Mouse (Mus musculus) lung, embryonic 14.5 days (tissue): ENCODE measurements at regions not wholly inside any gene's neighbourhood (a gene's known extent, or its start where the extent isn't known, plus 50 kb on each side); places are given as distances from the start of the nearest gene placed in this dataset.

Source experiments
- ATAC-seq: fragments of 200-750 bp; cut with Nextera tagmentation; 2 replicates; pipeline ENCODE4 v1.8.0; 2017; ENCODE audit warnings: mild to moderate bottlenecking, moderate TSS enrichment, moderate library complexity; ENCODE audit not compliant: insufficient read depth
- DNase-seq: peaks from one replicate; pipeline ENCODE4 v3.0.0-alpha.2; 2015
- H3K27ac ChIP-seq: fragments of 300-500 bp; sonication (generic); 2 replicates; pipeline ENCODE4 v1.5.1; 2014; ENCODE audit warnings: low read depth, mild to moderate bottlenecking, moderate library complexity
- H3K27me3 ChIP-seq: fragments of 300-500 bp; sonication (generic); 2 replicates; pipeline ENCODE4 v1.6.1; 2014; ENCODE audit warnings: low read length, control low read depth; ENCODE audit not compliant: insufficient read depth
- H3K36me3 ChIP-seq: fragments of 300-500 bp; sonication (generic); 2 replicates; pipeline ENCODE4 v1.6.1; 2014; ENCODE audit warnings: control low read depth; ENCODE audit not compliant: insufficient read depth
- H3K4me1 ChIP-seq: fragments of 300-500 bp; sonication (generic); 2 replicates; pipeline ENCODE4 v1.6.1; 2014; ENCODE audit warnings: antibody characterized with exemption, control low read depth; ENCODE audit not compliant: insufficient read depth
- H3K4me2 ChIP-seq: fragments of 300-500 bp; sonication (generic); 2 replicates; pipeline ENCODE4 v1.6.1; 2014; ENCODE audit warnings: mild to moderate bottlenecking
- H3K4me3 ChIP-seq: fragments of 300-500 bp; sonication (generic); 2 replicates; pipeline ENCODE4 v1.5.1; 2014; ENCODE audit warnings: low read depth, low read length
- H3K9ac ChIP-seq: fragments of 300-500 bp; sonication (generic); 2 replicates; pipeline ENCODE4 v1.6.1; 2014
- H3K9me3 ChIP-seq: fragments of 300-500 bp; sonication (generic); 2 replicates; pipeline ENCODE4 v1.6.1; 2016; ENCODE audit warnings: low read depth, low read length, control low read depth
- CTCF ChIP-seq: IDR thresholded peaks from 2 replicates; pipeline ENCODE4 v1.5.1; 2016; ENCODE audit warnings: antibody characterized with exemption, low read depth
- WGBS: fragments of 180-500 bp; shearing (Covaris S2); extraction: QIAGEN DNeasy Blood & Tissue Kit; methylation state at CpG from one replicate; pipeline ENCODE4 v1.1.7; 2014; 5-methylcytosine and 5-hydroxymethylcytosine counted together

DNA sequence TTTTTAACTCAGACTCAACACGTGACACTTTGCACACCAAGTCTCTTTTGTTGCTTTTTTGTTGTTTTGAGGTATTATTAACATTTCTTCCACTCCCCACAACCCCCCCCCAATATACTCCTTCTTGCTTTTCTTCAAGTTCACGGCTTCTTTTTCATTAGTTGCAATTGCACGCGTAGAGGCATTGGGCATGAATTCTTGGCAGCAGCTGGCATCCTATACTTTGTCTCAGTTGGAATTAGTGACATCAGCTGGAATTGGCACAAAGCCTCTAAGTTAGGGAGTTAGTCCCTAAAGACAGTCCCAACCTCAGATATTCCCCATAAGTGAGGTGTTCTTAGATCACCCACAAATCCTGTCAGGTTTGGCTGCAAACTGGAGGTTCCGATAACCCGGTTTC lies 183.4 kb upstream of the Pgrmc2 start:
- no peaks in the 10 kb centered on the region for H3K36me3 ChIP-seq
- no peak overlapping the region for H3K4me2 ChIP-seq
- no peak overlapping the region for H3K27ac ChIP-seq
- no peak for DNase-seq
- 90% methylated on average over 6 of the region's 6 CpGs for WGBS
- no peak for TF ChIP-seq CTCF
- H3K4me1 ChIP-seq: no peaks in the 10 kb centered on the region
- no peak overlapping the region for H3K4me3 ChIP-seq
- no peak overlapping the region for H3K9ac ChIP-seq
- no peaks in the 10 kb centered on the region for H3K27me3 ChIP-seq
- no peaks in the 10 kb centered on the region for H3K9me3 ChIP-seq
- ATAC-seq: no peak

DNA sequence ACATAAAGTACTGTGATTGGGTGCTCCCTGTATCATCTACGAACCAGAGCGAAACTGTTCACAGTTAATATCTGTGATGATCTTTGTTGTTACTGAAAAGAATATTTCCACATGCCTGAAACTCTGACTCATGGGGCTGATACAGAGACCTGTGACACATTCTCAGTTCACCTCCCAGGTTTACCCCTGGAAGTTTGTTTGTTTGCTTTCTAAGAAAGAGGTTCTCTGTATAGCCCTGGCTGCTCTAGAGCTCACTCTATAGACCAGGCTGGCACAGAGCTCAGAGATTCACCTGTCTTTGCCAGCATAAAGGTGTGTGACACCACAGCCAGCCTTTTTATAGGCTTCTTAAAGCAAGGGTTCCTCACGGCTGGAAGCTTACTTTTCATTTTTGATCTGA lies 182.6 kb upstream of the Pgrmc2 start:
- ATAC-seq: no peak
- no peak for TF ChIP-seq CTCF
- Histone ChIP-seq H3K4me1 (no peaks in the 10 kb centered on the region), H3K36me3 (no peaks in the 10 kb centered on the region), H3K9me3 (no peaks in the 10 kb centered on the region), H3K4me2 (no peak overlapping the region), H3K9ac (no peak overlapping the region), H3K27me3 (no peaks in the 10 kb centered on the region), H3K27ac (no peak overlapping the region), H3K4me3 (no peak overlapping the region)
- WGBS: 96% methylated on average over 3 of the region's 3 CpGs
- no peak for DNase-seq

DNA sequence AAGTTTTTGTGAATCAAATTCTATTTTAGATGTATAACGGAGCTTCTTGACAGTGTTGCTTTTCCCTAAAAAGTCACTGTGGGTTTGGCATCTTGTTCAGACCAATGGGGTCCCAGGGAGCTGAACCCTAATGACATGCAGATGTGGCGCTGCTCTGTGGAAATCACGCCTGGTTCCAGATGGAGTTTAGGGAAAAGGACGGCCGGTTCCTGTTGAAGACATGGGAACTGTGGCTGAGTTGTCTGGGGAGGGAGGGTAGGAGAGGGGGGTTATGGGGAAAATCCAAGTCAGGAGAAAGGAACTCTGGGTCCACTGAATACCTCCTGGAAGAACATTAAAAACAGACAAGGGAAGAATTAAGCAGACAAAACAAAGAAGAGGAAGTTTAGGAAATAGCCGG lies 175.4 kb upstream of the Pgrmc2 start:
- no peak overlapping the region for H3K4me3 ChIP-seq
- no peak overlapping the region for H3K9ac ChIP-seq
- 32% methylated on average over 6 of the region's 6 CpGs for WGBS
- H3K4me1 ChIP-seq: no peaks in the 10 kb centered on the region
- no peaks in the 10 kb centered on the region for H3K36me3 ChIP-seq
- peak overlapping the region; percentile 26; the same call in 1 of the 2 replicates for H3K27ac ChIP-seq
- no peak overlapping the region for H3K4me2 ChIP-seq
- ATAC-seq (peak; percentile 71; the same call in 1 of the 2 replicates), DNase-seq (peak; percentile 68)
- H3K9me3 ChIP-seq: no peaks in the 10 kb centered on the region
- no peak for TF ChIP-seq CTCF
- no peaks in the 10 kb centered on the region for H3K27me3 ChIP-seq

DNA sequence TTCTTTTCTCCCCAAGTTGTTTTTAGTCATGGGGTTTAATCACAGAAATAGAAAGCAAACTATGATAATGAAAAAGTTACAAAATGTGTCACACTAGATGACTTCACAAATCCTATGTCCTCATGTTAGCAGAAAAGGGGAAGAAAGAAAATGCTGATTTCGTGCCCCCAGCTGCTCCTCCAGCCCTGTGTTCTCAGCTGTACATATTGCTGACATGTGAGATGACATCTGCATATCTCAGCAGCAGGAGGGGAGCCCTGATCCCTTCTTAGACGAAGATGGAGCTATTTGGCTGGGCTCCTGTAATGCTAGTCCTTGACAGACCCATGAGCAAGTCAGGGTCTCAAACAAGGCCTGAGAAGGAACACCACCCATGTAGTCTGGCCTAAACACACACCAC lies 162.1 kb upstream of the Pgrmc2 start:
- H3K4me3 ChIP-seq: no peak overlapping the region
- H3K4me1 ChIP-seq: no peaks in the 10 kb centered on the region
- H3K36me3 ChIP-seq: no peaks in the 10 kb centered on the region
- DNase-seq: no peak
- no peak overlapping the region for H3K27ac ChIP-seq
- no peaks in the 10 kb centered on the region for H3K9me3 ChIP-seq
- no peaks in the 10 kb centered on the region for H3K27me3 ChIP-seq
- no peak for TF ChIP-seq CTCF
- 50% methylated on average over 2 of the region's 2 CpGs for WGBS
- no peak overlapping the region for H3K4me2 ChIP-seq
- no peak for ATAC-seq
- no peak overlapping the region for H3K9ac ChIP-seq

DNA sequence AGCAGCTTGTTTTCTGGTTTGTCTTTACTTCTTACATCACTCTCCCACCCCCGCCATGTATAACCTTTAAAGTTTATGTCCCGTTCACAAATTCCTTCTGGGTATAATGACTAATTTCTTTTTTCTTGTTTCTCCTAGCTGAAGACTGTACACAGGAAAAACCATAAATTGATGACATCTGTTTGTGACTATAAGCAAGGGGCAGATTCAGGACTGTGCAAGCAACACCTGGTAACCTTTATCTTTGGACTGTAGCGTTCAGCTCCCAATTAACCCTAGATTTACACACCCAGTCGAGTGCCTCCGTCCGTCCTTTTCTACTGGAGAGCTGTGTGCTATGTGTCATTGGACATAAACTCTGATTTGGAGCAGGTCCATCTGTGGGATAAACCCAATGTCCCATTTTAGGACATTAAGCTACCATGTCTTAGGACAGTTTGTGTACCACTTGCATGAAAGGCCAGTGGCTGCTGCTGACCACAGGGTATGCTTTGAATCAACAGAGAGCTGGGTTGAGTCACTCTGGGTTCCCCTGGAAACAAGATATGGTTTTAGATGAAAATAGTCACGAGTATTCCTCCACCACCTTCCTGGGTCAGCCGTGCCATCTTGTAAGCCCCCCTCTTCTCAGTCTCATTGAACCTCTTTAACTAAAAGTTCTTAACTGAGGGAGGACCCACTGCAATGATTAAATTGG lies 159.2 kb upstream of the Pgrmc2 start:
- Histone ChIP-seq H3K4me2 (no peak overlapping the region), H3K27ac (no peak overlapping the region), H3K4me3 (no peak overlapping the region), H3K27me3 (no peaks in the 10 kb centered on the region), H3K9me3 (no peaks in the 10 kb centered on the region), H3K9ac (no peak overlapping the region), H3K36me3 (no peaks in the 10 kb centered on the region), H3K4me1 (no peaks in the 10 kb centered on the region)
- 74% methylated on average over 8 of the region's 8 CpGs for WGBS
- ATAC-seq: no peak
- TF ChIP-seq CTCF: no peak
- DNase-seq: no peak

DNA sequence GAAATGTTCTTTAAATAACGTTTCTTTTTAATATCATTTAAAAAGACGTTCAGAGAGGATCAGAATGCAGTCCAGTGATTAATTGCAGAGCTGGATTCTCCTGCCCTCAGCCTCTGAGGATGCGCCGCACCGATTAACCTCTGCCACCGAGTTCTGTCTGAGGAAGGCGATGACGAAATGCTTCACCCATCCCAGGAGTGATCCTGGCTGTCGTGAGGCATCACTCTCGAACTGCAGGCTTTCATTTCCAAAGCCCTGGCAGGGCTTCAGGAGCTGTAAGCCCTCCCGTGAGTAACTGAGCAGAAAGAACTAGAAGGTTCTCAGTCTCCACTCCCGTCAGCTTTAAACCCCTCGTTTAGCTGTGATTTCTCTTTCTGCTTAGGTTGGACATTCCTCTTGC lies 157.0 kb upstream of the Pgrmc2 start:
- no peak overlapping the region for H3K4me2 ChIP-seq
- no peaks in the 10 kb centered on the region for H3K36me3 ChIP-seq
- H3K9me3 ChIP-seq: no peaks in the 10 kb centered on the region
- no peaks in the 10 kb centered on the region for H3K27me3 ChIP-seq
- no peak for ATAC-seq
- WGBS: 40% methylated on average over 13 of the region's 13 CpGs
- no peak for TF ChIP-seq CTCF
- no peak for DNase-seq
- H3K27ac ChIP-seq: no peak overlapping the region
- no peaks in the 10 kb centered on the region for H3K4me1 ChIP-seq
- H3K4me3 ChIP-seq: no peak overlapping the region
- no peak overlapping the region for H3K9ac ChIP-seq

DNA sequence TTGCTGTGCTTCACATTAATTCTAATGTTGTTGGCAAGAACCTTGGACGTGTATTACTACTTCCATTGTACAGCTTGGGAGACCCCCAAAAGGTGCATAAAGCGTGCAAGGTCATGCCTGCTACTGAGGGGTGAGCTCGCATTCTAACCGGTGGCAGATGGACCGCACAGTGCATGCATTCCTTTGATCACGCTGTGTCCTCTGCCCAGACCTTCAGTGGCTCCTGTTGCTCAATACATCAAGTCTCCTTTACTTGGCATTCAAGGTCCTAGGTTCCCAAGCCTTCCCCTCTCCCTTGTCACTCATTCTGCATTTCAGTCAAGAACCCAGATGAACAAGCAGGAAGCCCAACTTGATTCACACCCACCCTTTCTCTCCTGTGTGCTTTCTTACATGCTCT lies 156.4 kb upstream of the Pgrmc2 start:
- Histone ChIP-seq H3K9me3 (no peaks in the 10 kb centered on the region), H3K36me3 (no peaks in the 10 kb centered on the region), H3K4me3 (no peak overlapping the region), H3K4me1 (no peaks in the 10 kb centered on the region), H3K27ac (no peak overlapping the region), H3K27me3 (no peaks in the 10 kb centered on the region), H3K9ac (no peak overlapping the region), H3K4me2 (no peak overlapping the region)
- ATAC-seq (no peak), DNase-seq (no peak)
- no peak for TF ChIP-seq CTCF
- 83% methylated on average over 6 of the region's 6 CpGs for WGBS

DNA sequence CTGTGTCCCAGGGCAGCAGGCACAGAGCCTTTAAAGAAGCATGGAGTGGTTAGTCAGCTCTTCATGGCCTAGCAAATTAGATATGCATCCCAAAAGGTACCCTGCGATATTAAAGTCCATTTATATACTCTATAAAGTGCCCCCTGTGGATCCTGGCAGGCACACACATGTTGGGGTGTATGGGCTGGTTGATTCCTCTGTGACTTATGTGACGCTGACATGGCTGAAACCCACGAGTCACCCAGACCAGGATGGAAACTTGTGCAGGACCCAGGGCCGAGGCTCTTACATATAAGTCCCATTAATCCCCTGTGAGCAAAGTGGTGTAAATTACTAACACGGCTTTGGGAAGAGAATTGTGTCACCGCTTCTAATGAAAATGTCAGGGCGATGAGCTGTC lies 155.2 kb upstream of the Pgrmc2 start:
- H3K36me3 ChIP-seq: no peaks in the 10 kb centered on the region
- H3K4me1 ChIP-seq: no peaks in the 10 kb centered on the region
- no peak overlapping the region for H3K27ac ChIP-seq
- H3K4me3 ChIP-seq: no peak overlapping the region
- no peak for TF ChIP-seq CTCF
- no peaks in the 10 kb centered on the region for H3K9me3 ChIP-seq
- no peaks in the 10 kb centered on the region for H3K27me3 ChIP-seq
- ATAC-seq (no peak), DNase-seq (no peak)
- 79% methylated on average over 7 of the region's 7 CpGs for WGBS
- H3K4me2 ChIP-seq: no peak overlapping the region
- H3K9ac ChIP-seq: no peak overlapping the region
